Mouse (Mus musculus) heart, adult 9 months (tissue): ENCODE results near the gene Vwa2.

ENCODE experiments used
- DNase-seq, 2 experiments: peaks; one replicate each; pipeline ENCODE4 v3.0.0; 2022; ENCODE audit warnings: low spot score in 2 of 2

Gene Vwa2

DNA sequence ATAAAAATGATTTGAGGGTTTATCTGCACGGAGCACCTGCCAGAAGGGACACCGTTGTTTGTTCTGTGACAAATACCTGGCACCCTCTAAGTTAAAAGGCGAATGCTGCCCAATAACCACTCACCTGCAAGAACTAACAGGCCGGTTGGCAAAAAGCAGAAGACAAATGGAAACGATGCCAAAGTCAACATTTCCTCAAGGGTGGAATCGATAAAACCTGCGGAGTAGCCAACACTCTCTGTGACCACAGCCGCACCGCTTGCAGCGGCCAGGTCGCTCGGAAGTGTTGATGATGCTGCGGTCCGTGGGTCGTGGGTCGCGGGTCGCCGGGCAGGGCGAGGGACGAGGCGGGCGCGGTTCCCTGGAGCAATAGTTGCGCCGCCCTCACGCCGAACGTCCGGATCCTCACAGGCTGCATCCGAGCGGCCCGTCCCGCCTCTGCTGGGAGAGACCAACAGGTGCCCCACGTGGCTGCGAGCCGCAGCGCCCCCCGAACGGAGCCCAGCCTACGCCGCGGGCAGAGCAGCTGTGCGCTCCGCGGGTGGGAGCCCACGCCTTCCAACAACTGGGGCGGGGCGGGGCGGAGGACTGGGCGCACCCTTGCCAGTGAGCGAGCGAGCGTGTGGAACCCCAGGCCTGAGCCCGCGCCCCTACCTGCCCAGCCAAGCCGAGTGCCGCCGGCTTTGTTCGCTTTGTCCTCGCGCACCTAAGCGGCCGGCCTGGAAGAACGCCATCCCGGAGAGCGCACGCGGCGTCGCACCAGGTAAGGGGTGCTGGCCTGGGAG is at the start of gene Vwa2:
TSS of gene Vwa2 (plus strand) at position 434 of the 785 bp plus-strand sequence.
- no peak for DNase-seq

DNA sequence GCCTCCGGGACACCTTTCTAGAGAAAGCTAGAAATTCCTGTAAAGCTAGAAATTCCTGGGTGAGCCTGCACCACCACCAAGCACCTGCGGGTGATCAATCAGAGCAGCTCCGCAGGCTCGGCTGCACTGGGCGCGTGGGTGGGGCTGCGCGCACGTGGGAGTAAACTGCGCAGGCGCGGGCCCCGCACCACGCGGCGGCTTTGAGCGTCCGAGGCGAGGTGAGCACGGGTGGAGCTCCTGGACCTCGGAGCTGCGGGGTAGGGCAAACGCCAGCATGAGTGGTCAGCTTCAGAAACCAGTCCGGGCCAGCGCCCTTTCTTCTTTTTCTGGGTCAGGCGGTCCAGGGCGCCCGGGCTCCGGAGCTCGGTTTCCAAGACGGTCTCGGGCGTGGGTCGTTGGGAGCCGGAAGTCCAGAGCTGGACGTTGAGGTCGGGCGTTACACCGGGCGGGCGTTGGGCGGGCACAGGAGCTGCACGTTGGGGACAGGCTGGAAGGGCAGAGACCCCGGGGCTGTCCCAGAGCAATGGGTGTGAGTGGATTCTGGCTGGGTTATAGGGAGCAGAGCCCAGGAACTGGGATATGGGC is 47.9 kb upstream of the Vwa2 start, which contains the start of gene Tdrd1:
TSS of gene Tdrd1 (plus strand) at position 163 of the 585 bp plus-strand sequence.
- DNase-seq, result no peak

DNA sequence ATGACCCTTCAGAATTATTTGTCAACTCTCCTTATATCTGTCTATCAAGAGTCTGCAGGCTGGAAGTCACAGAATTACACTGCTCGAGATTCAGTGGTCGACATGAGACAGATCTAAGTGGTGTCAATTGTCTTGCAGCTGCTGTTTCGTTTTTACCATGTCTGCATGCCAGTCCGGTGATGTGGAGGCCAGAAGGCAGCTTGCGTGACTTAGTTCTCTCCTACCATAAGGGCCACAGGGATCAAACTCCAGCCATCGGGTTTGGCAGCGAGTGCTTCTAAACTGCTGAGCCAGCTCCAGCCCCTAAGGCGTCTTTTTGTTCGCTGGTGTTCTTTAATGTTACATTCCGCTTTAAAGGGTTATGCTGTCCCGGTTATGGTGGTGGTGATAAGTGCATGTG is 45.7 kb upstream of the Vwa2 start:
- no peak for DNase-seq

DNA sequence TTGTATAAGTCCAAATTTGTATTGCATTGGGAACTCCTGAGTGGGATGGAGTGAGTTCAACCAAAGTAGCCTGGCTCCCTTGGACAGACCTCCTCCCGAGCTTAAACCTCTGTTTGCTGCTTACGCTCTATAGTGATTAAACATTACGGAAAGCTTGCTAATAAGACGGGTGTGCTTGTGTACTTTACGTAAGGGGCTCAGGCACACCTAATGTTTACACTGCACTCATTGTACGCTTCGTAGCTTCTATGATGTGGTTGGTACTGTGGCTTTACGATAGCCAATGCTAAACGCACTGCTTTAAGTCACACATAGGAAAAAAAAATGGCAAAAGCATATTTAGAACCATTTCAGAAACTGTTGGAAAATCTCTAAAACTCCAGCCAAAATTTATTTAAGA is 44.8 kb upstream of the Vwa2 start:
- DNase-seq, result no peak

DNA sequence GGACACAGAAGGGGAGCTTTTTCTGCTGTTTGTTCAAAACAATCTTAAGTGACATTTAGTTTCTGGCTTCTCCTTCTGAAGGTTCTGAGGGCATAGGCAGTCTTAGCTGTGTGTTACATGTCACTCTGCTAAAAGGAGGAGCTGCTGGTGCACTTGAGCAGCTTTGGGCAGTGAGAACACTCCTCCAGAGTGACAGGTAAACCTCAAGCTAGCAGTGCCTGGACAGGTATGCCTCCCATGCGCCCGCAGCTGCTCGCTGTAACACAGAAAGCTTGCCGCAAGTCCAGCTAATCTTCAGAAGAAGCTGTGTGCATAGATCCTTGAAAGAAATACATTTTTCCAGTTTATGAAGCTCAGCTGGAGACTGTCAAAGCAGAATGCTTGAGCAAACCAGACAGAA is 43.9 kb upstream of the Vwa2 start:
- DNase-seq, result no peak

DNA sequence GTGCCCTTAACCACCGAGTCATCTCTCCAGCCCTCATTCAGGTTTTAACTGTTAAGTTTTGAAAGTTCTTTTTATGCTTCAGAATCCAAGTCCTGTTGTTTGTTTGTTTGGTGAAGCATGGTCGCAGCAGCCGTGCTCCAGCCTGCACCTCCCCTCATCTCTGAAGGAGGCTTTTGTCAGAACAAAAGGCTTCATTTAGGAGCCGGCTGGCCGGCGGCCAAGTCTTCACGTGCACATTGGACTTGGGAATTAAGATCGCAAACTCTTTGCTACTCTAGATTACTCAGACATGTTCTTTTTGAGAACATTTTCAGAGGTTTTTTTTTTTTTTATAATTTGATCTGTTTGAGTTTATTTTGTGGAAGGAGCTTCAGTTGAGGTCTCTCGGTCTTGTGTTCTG is 38.7 kb upstream of the Vwa2 start:
- no peak for DNase-seq

DNA sequence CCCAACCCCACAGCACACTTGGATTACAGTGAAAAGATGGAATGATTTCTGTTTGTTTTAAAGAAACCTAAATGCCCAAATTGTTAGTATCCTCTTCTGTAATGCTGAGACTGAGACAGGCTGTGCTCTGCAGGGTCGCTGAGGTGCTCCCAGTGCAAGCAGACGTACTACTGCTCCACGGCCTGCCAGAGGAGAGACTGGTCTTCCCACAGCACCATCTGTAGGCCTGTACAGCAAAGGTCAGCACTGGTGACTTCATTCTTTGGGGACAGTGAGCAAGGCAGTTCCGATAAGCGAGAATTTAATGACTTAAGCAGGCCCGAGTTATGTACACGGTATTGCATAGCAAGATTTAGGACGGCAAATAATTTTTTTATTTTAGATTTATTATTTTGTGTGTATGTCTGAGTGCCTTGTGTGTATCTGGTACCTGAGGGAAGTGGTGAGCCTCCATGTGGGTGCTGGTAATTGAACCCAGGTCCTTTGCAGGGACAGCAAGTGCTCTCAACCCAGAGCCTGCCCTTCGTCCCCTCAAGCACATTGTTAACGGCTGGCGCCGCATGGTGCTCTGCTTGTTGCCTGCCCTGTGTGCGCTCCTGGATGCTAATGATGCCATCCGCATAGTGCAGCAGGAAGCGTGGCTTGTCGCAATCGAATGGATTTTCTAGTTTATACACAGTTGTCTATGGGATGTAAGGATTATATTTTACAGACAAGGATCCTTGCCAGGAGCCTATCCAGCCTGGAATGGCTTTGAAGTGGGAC is 34.9 kb upstream of the Vwa2 start:
- peak in 1 of 2 experiments; percentile 35 for DNase-seq

DNA sequence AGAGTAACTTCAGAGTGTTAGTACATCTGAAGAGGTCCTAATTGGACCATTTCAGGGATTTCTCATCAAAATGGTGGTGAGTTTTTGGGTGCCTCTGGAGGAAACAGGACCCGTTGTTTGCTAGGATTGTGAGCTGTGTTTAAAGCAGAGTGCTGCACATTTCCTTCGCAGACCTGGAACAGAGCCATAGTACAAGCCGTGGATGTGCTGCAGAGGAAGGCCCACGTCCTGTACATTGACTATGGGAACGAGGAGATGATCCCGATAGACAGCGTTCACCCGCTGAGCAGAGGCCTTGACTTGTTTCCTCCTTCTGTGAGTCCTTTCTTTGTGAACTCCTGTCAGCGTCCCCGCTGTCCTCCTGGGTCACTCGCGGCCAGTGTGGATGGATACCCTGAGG is 31.1 kb upstream of the Vwa2 start:
- DNase-seq, result no peak

DNA sequence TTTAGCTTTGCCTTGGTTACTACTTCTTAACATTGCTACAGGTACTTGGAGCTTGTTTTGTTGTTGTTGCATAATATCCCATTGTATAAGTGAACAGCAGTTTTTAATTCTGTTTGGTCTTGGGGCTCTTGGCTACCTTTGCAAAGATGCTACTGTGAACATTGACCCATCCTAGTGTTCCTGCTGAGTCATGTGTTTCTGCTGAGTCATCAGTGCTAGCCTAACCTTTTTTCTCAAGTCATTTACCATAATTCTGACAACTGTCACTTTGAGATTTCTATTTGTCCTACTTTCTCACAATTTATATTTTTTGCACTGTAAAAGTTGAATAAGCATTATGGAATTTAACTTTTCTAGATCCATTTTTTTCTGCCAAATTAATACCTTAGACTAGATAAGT is 21.5 kb upstream of the Vwa2 start:
- no peak for DNase-seq

DNA sequence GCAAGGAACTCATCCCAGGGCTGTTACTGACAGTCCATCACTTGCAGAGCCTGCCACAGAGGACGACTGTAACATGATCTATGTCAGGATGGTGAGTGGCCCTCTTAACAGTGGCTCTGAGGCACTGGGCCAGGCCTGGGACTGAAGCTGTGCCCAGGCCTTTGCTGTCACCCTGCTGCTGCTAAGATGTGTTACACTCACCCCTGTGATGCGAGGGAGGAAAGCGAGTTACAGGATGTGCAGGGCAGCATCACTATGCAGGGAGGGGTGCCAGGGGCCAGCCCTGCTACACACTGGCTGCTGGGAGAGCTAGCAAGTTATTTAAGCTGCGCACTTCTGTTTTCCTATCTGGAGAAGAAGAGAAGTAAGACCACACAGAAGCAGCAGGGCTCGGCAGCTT is 17.6 kb upstream of the Vwa2 start:
- peak in 1 of 2 experiments; percentile 2 for DNase-seq

DNA sequence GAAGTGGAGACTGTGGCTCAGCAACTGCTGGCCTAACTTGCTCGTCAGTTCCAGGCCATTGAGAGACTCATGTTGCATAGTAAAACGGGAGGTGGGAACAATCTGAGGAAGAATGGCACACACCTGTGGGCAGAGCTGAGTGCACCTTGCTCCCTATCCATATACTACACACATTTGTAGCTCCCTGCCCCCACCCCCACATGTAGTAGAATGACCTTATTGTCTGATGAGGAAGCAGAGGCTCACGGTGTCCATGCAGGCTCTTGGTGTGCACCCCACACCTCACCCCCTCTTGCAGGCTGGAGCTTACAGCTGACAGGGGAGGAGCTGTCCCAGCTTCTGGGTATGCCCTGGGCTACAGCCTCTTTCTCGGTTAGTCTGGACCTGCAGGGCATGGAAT is 6.3 kb upstream of the Vwa2 start:
- DNase-seq, result no peak

DNA sequence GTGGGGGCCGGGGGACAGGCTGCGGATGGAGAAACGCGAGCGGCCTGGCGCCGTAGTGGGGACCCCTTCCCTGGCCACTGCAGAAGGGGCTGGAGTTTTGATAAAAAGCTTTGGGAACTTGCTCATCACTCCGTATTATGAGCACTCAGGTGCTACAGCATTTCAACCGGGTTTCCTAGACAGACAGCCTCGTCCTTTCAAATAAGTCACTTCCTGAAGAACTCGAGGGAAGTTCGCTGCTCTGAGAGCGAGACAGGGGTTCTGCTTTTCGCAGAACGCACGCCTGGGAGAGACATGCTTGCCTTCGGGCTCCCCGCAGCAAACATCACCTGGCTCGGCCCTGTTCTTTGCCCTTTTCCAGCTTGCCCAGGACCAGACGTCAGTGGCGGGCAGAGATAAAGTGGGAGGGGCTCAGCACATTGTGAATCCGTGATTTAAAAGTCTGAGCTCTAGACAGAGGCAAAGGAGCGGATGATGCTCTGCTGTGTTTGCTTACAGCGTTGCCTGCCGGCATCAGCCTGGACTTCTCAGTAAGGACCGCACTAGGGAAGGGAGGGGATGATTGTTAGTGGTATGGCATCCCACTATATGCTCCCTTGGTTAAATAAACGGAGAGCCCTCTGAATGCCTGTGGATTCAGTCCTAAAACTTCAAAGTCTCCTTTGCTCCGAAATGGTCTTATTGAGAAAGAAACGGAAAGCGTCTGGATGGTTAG is 709 bp downstream of the Vwa2 start:
- no peak for DNase-seq

DNA sequence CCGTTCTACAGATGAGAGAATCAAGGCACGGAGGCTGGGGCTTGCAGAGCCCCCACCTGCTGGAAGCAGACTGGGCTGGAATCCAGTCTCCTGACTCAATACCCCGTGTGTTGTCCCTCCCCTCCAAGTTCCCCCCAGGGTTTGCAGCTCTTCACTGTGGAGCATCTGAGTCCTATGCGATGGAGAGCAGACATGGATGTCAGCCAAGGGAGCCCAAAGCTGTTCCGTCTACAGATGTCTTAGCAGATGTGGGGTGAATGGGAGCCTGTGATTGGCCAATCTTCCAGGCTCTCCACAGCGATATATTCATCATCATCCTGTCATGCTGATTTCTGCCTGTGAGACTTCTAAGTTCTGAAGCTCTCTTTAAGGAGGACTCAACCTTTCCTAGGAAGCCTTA is 3.3 kb downstream of the Vwa2 start:
- no peak for DNase-seq

DNA sequence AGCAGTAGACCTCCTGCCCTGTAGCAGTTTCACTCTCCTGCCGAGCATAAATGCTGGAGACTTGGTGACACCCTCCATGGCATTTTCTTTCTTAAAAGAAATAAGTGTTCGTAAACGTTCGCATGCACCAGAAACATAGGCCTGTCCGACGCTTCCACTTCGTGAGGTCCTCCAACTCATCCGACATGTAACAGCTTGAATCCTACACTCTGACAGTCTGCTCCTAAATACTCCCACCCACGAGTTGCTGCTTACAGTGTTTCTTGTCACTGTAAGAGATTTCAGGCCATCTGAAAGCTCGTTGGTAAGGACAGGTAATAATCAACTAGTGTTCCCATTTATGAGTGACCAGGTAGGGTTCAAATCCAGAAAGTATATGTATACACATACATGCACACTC is 13.8 kb downstream of the Vwa2 start:
- DNase-seq, result no peak

DNA sequence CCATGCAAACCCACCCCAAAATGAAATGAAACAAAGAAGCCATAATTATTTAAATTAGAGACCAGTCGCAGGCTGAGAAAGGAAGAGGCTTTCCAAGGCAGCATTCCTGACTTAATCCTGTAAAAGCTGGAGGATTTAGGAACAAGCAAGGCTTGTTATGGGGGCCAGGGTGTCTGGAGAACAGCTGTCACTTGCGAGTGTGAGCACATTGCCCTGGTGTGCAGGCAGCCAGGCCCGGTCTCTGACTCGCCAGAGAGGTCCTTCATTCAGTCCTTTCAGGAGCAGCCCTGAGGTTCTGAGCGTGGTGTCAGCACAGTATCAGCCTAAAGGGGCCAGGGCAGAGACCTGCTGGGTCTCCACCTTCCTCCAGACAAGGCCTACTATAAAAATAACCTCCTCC is 14.6 kb downstream of the Vwa2 start:
- no peak for DNase-seq

DNA sequence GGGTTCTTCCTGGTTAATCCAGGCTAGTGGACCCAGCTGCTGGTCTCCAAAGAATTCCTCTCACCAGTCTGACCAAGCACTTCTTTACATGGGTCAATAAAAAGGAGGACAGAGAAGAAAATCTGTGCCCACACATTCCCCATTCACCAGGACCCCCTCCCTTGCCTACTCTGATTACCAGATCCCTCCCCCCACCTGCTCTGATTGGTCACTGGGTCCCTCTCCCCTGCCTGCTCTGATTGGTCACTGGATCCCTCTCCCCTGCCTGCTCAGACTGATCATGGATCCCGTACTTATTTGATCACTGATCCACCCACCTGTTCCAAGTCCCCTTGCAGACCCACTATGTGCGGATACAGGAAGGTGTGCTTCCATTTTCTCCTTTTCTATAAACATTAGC is 17.4 kb downstream of the Vwa2 start:
- DNase-seq, result no peak

DNA sequence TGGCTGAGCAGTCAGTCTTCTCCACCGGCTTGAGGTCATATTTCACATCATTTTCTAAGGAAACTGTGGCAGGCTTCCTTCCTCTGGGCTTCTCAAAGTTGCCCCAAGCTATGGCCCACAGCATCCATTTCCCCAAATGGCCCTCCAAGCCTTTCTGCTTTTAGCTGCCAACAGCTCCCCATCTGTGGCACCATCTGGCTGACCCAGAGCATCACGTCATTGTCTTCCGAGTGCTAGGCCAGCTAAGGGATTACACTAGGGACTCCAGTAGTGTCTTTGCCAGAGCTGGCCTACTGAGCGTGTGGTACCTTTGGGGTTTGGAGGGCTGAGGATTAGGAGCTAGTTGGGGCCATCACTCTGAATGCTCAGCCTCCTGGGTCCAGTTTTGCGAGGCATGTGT is 18.5 kb downstream of the Vwa2 start:
- no peak for DNase-seq

DNA sequence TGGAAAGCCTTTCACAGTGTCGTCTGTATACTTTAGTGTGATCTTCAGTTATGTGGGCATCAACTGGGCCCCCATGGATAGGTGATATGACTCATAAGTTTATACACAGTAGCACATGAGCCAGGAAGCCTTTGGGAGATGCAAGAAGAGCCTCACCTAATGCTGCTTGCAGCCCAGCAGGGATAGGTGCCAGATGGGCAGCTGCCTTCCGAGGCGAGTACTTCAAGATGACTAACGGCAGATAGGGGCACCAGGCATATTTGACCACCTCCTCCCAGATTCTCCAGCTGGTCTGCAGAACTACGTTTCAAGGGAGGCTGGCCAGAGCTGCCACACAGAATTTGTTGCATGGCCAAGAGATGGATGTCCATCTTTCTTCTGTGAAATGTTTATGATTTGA is 19.3 kb downstream of the Vwa2 start:
- no peak for DNase-seq

DNA sequence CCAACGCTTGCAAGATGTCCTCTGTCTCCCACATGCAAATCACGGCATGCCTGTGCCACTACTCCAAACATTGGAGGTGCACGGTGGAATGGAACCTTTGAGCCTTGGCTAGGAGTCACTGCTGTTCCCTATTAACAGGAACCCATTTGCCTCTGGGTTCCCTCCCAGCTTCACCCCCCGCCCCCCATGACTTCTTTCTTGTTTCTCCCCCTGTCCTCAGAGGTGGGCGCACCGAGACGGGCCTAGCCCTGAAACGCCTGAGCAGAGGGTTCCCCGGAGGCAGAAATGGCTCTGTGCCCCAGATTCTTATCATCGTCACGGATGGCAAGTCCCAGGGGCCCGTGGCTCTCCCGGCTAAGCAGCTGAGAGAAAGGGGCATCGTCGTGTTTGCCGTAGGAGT is 23.6 kb downstream of the Vwa2 start:
- no peak for DNase-seq

DNA sequence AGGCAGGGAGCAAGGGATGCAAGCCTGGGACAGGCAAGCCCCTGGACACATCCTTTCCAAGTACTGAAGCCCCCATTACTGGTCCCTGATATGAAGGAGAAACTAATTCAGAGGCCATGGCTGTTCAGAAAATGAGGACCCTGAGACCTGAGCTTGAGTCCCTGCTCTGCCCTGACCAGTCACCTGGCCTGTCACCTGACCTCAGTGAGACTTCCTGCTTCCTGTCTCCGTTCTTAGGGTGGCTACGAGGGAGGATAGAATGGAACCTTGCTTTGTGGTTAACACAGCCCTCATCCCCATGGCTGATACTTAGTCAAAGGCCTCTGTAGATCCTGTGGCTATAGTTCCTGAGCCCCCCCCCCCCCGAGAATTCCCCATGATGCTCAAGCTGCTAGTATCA is 30.0 kb downstream of the Vwa2 start:
- no peak for DNase-seq

DNA sequence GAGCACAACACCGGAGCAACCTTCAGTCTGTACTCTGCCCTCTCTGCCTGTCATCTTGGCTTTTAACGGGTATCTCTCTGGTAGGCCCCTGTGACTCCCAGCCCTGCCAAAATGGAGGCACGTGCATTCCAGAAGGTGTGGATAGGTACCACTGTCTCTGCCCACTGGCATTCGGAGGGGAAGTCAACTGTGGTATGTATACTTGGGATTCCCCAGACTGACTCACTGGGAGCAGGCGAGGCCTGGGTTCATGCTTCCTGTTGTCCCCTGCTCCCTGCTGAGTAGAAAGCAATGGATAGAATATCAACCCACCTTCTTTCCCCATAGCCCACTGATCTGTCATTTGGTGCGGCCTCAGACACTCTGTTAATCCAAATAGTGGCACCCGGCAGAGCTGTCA is 31.3 kb downstream of the Vwa2 start:
- no peak for DNase-seq

DNA sequence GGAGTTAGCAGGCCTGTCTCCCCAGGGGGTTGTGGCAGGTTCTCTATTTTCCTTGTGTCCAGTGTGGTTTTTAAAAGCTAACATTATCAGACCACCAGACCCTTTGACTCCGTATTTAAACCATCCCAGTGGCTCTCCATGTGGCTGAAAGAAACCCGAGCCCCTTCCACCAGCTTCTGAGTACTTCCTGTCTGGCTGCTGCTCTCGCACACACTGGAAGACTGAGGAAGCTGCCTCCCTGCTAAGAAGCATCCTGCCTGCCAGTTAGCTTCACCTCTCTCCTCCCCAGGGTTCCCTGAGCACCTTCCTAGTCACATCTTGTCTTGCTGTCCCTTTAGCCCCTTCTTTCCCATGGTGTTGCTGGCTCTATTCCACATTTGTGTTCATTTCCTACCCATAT is 33.8 kb downstream of the Vwa2 start:
- no peak for DNase-seq
